Mouse (Mus musculus) adrenal gland, adult 8-10 months (tissue): ENCODE measurements at regions not wholly inside any gene's neighbourhood (a gene's known extent, or its start where the extent isn't known, plus 50 kb on each side); places are given as distances from the start of the nearest gene placed in this dataset.
"Not testable (repeated sequence)": the region's sequence is repeated elsewhere in the genome, so short reads cannot be mapped to it uniquely, and the experiment has no call there.

Source experiments
- DNase-seq: peaks from one replicate; pipeline ENCODE4 v3.0.0; 2022

- no peak for DNase-seq
Observed at GRCm38 (mm10) chr9:53045788-53046187, 202.1 kb downstream of the Ddx10 start.

DNA sequence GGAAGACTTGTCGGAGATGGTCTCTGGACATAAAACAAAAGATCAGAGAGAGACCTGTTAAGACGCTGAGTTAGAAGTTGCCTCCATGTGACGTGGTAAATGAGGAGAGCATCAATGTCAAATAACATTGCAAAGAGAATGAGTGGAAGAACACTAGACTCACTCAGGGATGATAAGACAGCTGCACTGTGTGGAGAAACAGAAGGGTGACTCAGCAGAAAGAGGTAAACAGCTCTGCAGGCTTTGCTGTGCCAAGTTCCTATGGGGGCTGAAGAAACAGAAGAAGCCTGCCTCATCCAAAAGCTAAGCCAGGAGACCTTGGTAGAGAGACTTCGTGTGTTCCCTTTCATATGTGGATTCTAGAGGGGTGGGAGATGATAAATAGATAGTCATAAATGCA is 214.1 kb downstream of the Ddx10 start:
- no peak for DNase-seq

DNA sequence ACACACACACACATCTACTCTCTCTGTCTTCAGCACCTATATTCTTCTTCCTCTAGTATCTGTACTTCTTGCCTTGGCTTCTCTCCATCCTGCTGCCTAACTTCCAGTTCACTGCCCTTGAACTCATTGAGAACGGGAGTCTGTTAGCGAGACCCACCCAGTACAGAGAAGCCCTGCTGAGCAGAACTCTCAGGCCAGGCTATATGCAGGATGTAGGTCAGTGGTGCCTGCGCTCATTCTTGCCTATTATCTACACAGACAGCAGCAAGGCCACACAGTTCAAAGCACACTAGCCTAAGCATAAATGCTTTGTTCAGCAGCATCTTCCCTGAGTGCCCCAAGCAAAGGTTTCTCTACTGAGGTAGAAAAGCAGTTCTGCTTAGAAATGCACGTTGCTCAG is 225.8 kb downstream of the Ddx10 start:
- no peak for DNase-seq

GRCm38 (mm10) chr9:53010741-53011140 is 237.1 kb downstream of the Ddx10 start:
- DNase-seq = no peak

DNA sequence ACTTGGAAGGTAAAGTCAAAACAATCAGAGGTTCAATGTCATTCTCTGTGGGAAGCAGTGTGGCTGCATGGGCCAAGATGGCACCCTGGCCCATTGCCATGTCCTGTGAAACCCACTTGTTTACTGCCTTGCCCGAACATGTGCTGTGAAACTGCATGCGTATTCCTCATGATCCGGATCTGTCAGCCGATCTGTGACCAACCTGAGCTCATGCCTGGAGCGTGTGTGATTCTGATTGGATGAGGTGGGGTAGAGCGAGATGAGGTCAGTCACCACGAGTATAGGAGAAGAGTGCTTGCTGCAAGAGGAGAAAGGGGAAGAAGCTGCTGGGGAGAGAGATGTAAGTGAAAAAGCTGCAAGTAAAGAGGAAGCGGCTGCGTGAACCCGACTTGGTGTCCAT is 240.5 kb downstream of the Ddx10 start:
- DNase-seq = no peak

DNA sequence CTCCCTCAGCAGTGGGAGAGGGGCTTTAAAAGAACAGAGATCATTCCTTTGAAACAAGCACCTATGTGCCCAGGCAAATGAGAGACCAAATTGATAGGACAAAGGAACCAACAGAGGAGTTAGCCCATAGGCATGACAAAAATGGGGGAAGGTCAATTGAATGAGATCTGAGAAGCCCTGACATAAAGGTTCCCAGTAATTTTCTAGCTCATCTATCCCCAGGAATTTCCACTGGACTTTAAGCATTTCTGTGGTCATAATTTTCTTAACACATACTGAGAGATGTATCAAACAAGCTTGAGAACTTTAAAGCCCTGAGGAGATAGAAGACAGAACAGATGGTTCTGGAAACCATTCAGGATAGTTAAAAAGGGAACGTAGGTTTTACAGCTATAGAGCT is 241.8 kb downstream of the Ddx10 start:
- no peak for DNase-seq

DNA sequence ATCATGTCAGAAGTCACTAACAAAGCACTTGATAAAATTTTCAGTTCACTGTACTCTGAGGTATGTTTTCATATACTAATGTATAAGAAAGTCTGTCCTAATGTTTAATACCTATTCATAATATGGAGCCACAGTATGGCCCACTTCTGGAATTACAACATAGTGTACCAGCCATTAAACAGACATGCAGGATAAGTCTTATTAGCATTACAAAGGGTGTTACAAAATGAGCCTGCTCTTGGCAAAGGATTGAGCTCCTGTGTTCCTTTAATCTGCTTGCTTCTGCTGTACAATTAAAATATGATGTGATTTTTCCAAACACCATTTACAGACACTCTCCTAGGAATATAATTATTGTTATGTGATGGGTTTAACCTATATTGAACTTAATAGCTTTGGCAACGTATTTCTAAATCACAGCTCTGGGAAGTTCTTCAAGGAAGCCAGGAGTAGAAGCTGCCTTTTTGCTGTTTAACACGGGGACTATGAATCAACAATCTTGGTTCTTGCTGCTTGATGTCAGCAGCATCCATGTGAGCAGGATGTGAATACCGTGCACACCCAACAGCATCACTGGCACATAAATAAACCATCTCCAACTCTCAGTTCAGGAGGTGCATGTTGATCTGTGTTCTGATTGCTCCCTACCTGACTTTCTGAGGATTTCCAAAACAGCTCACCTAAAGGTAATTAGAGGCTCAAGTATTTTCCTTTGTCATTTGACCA is 243.4 kb downstream of the Ddx10 start:
- DNase-seq = no peak

- no peak for DNase-seq
Observed at GRCm38 (mm10) chr9:52976041-52976440, 271.8 kb downstream of the Ddx10 start.

DNA sequence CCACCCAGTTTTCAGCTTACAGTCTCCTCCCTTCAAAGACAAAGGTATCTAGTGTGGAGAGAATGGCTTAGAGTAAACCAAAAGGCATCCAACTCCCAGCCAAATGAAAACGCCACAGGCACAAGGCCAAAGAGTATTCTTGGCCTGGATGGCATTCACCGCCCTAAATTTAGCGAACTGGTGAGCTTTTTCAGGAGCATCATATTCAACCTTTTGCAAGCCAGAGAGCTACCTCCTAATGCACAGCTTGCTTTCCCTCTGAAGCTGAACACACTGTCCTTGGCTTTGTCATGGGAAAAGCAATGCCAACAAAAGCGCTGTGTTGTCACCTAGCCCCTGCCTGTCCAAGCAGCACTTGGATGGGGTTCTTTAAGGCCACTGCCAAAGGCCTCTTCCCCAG is 282.2 kb downstream of the Ddx10 start:
- DNase-seq = peak; percentile 10

DNA sequence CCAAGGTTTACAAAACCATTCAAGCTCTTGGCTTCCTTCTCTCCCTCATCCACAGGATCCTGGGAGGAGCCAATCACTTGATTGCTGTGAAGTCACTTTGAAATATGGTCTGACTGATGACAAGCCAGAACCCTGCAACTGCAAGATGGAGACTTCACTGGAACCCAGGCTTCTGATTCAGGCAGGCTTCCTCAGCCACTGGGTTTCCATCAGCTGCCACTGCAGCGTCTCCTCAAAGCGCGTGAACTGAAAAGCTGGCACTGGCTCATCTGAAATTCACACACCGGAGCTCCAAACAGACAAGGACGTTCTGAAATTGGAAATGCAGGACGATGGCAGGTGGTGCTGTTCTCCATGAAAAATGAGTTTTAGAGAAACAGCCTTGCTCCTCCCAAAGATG is 280.1 kb upstream of the AI593442 start:
- no peak for DNase-seq

GRCm38 (mm10) chr9:52957245-52957644 is 277.7 kb upstream of the AI593442 start:
- DNase-seq = no peak

GRCm38 (mm10) chr9:52944081-52944480 is 264.5 kb upstream of the AI593442 start:
- no peak for DNase-seq

- no peak for DNase-seq
Observed at GRCm38 (mm10) chr9:52941637-52941983, 262.0 kb upstream of the AI593442 start.

DNA sequence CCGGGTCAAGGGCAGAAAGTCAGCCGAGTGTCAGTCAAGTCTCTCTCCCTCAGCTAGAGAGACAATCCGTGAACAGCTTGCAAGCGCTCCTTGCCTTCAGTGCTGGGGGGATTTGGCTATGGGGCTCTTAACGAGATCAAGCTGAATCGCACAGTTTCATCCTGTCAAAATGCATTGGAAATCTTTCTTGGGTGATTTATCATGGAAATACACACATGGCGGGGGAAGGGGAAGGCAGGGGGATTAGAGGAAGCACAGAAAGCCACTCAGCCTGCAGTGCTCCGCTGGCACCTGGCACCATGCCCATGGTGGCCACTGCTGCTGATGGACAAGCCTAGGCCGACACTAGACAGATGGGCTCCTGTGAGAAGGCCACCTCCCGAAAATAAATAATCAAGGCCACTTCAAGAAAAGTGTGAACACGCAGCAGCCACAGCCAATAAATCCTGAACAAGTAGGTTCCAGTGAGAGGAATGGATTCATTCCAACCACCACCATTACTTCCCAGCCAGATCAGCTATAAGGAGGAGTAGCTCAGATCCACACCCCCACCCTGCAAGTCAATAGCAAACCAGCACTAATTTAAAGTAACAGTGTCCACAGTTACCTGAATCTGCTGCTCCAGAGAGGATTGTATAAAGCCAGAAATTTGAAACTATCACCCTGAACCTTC is 261.5 kb upstream of the AI593442 start:
- DNase-seq = peak; percentile 7

DNA sequence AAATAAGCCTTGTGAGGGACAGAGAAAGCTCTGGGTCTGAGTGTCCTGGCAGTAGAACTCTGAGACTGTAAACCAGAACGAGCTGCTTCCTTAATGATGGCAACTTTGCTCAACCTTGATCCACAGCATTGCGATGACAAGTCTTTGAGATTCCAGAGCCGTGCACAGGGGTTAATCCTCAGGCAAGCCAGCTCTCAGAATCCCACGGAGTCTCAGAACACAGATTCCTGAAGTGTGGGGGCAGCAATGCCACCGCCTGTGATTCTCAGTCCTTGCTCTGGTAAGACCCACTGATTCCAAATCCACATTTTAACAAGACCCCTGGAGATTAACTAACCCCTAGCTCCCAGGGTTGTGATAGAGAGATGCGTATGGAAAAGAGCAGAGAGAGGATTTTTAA is 255.5 kb upstream of the AI593442 start:
- no peak for DNase-seq

DNA sequence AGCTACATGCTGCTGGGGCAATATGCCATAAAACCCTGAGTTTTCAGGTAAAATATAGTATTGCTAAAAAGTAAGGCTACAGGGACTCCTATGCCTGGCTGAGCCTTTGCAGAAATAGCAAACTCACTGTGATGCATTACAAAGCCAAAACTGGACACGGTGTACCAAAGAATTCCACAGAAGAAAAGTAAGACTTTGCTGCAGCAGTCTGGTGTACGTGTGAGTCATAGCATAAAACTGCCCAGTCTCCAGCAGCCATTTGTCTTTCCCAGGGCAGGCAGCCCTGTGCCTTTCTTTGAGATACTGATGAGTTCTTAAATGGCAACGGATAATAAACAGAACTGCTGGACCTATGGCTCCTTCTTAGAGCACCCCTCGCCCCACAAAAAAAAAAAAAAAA is 237.9 kb upstream of the AI593442 start:
- peak; percentile 22 for DNase-seq

- DNase-seq = not testable (repeated sequence)
Observed at GRCm38 (mm10) chr9:52888653-52889052, 209.1 kb upstream of the AI593442 start.

DNA sequence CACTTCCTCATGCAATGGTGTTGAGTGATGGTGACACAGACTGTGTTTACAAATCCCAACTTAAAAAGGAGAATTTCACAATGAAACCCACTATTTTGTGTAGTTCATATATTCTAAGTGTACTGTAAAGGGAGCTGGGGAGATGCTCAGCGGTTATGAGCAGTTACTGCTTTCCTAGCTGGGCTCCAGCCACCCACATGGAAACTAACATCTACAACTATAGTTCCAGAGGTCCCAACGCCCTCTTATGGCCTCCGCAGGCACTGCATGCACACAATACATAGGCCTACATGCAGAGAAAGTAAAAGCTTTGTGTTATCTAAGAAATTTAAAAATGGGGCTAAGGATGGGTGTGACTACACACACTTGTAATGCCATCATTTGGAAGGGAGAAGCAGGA is 208.4 kb upstream of the AI593442 start:
- DNase-seq = not testable (repeated sequence)

GRCm38 (mm10) chr9:52867236-52867635 is 187.7 kb upstream of the AI593442 start:
- DNase-seq = no peak

- no peak for DNase-seq
Observed at GRCm38 (mm10) chr9:52860327-52860726, 180.7 kb upstream of the AI593442 start.

- DNase-seq = no peak
Observed at GRCm38 (mm10) chr9:52858411-52858810, 178.8 kb upstream of the AI593442 start.

DNA sequence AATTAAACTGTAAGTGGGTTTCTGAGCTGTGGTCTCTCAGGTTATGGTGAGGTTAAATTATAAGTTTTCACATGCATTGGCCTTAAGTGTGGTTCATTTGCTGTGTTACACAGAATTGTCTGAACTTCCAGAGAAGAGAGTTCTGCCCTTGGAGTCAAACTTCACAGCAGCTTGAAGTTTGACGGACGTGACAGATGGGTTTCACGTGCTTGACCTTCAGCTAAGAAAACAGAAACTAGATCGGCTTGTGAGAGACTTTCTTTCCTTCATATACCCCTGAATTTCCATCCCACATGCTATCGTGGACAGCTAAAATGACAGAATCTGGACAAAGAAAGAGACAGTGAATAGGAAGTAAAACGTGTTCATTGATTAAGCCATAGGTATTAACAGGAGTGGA is 173.8 kb upstream of the AI593442 start:
- DNase-seq = no peak

- no peak for DNase-seq
Observed at GRCm38 (mm10) chr9:52850552-52850951, 171.0 kb upstream of the AI593442 start.

GRCm38 (mm10) chr9:52849931-52850330 is 170.4 kb upstream of the AI593442 start:
- no peak for DNase-seq

DNA sequence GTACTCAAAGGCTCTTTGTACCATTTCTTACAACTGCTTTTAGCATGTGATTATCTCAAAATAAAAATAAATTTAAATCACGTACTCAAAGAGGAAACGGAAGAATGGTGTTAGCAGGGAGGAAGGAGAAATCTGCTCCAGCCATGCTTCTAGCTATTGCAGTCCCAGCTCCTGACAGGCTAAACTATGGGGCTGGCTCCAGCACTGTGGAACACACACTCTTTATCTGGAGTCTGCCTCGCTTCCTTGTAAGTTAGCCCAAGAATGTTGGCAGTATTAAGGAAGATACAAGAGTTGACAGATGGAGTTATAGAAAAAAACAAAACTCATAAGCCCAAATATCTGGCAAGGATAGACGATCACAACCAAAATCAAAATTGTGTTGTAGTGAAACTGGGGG is 161.5 kb upstream of the AI593442 start:
- DNase-seq = no peak
